Mouse (Mus musculus): ENCODE data around the gene Pax3. TPM values are rescaled to one million over a fixed set of nuclear protein-coding genes. Genes with fewer than 3 reads are reported as not detected.

Gene Pax3
- polyA plus RNA-seq, 1 experiment from 2014 or later, result 37.5 TPM

DNA sequence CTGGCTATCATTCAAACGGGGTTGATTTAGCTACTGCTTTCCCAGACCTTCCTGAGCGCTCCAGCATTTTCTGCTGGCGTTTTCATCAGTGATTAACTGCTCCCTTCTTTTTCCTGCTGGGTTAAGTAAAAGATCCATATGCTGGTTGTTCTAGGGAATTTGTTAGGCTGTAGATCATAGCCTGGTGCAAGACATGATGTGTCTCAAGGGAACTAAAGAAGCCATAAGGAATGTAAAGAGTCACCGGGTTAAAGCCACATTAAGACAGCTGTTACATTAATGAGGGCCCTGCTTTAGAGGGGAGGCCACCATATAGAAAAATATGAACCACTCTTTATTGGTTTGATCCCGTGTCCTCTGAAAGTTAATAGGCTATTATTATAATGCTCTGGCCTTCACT, 67.7 kb downstream of the Pax3 start:
- H3K9ac ChIP-seq, result no peak overlapping the region
- no peak for ATAC-seq (ENCODE audit: insufficient number of reproducible peaks, insufficient read depth, low FRiP score, low TSS enrichment)
- H3K9me3 ChIP-seq, result no peaks in the 10 kb centered on the region
- 36% methylated on average over 5 of the region's 5 CpGs for WGBS
- H3K27ac ChIP-seq, result no peak overlapping the region
- no peak overlapping the region for H3K4me2 ChIP-seq (replicated peaks)
- no peak overlapping the region for H3K4me3 ChIP-seq
- H3K4me1 ChIP-seq, result no peaks in the 10 kb centered on the region
- 0 out of 2 replicates have a peak, but pooled peaks cover 17% of the 10 kb centered on the region for H3K27me3 ChIP-seq
- no peaks in the 10 kb centered on the region for H3K36me3 ChIP-seq

GRCm38 (mm10) chr1:78119899-78120560, 76.9 kb downstream of the Pax3 start:
- no peaks in the 10 kb centered on the region; the same call in 1 of the 2 replicates for H3K27me3 ChIP-seq
- H3K4me2 ChIP-seq (replicated peaks), result no peak overlapping the region
- no peaks in the 10 kb centered on the region for H3K9me3 ChIP-seq
- no peak overlapping the region for H3K27ac ChIP-seq
- H3K36me3 ChIP-seq, result no peaks in the 10 kb centered on the region
- no peak overlapping the region for H3K4me3 ChIP-seq
- 25% methylated on average over 10 of the region's 10 CpGs for WGBS
- peaks cover 8% of the 10 kb centered on the region; the same call in 1 of the 2 replicates for H3K4me1 ChIP-seq
- no peak overlapping the region for H3K9ac ChIP-seq
- no peak for ATAC-seq (ENCODE audit: insufficient number of reproducible peaks, insufficient read depth, low FRiP score, low TSS enrichment)

DNA sequence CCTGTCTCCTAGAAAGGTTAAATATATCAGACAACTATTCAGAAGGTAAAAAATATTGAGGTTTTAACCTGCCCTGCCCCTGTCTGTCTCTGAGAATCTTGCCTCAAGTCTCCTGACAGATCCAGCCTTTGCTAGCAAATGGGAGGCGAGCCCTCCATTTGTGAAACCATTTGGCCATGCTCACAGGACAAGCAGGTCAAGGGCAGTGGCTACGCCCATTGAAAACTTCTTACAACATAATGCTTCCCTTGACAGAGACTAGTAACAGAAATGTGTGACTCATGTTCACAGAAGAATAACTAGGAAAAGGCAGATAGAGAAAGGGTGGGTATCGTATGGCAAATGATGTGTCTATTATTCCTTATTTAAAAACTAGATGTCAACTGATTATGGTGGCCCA, 80.9 kb downstream of the Pax3 start:
- peaks cover 5% of the 10 kb centered on the region; the same call in 1 of the 2 replicates for H3K4me1 ChIP-seq
- H3K4me2 ChIP-seq (replicated peaks), result no peak overlapping the region
- 86% methylated on average over 3 of the region's 3 CpGs for WGBS
- ATAC-seq (ENCODE audit: insufficient number of reproducible peaks, insufficient read depth, low FRiP score, low TSS enrichment), result no peak
- no peaks in the 10 kb centered on the region for H3K27me3 ChIP-seq
- H3K4me3 ChIP-seq, result no peak overlapping the region
- no peaks in the 10 kb centered on the region for H3K36me3 ChIP-seq
- no peak overlapping the region for H3K9ac ChIP-seq
- H3K27ac ChIP-seq, result no peak overlapping the region
- no peaks in the 10 kb centered on the region for H3K9me3 ChIP-seq

DNA sequence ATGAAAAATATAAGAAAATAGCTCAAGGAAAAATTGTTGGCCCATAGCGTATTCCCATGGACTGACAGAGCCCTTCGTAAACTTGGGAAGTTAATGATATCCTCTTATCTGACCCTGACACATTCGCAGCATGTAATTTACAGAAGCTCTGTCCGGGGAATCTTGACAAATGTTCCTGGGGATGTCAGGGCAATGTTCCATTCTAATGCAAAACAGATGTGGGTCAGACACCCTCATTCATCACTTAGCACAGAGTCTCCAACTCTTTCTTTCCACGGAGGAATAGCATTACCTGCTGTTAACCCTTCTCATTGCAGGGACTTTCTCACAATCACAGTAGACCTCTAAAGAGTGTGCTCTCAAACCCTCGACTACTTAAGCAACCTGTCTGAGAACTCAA, 86.6 kb downstream of the Pax3 start:
- WGBS, result 15% methylated on average over 6 of the region's 6 CpGs
- Histone ChIP-seq H3K36me3 (no peaks in the 10 kb centered on the region), H3K9me3 (no peaks in the 10 kb centered on the region), H3K27ac (no peak overlapping the region), H3K27me3 (peaks cover 10% of the 10 kb centered on the region; the same call in 1 of the 2 replicates), H3K4me3 (no peak overlapping the region), H3K9ac (no peak overlapping the region), H3K4me1 (peaks cover 6% of the 10 kb centered on the region), H3K4me2 (replicated peaks) (no peak overlapping the region)
- ATAC-seq (ENCODE audit: insufficient number of reproducible peaks, insufficient read depth, low FRiP score, low TSS enrichment), result no peak

DNA sequence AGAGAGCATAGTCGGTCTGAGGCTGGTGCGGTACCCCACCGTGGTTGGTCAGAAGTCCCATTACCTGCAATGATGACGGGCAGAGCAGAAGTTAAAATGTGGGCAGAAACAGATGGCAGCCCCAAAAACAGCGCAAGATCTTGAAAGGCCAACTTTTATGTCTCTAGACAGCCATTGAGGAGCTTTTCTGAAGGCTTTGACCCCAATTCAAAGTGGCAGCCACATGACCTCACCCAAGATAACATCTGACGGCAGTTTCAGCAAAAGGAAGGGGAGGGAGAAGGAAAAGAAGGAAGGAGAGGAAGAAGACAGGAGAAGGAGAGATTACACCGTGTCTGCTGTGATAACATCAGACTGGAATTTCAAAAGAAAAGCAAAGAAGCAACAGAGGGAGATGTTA, 93.4 kb downstream of the Pax3 start:
- H3K27ac ChIP-seq, result no peak overlapping the region
- no peak for ATAC-seq (ENCODE audit: insufficient number of reproducible peaks, insufficient read depth, low FRiP score, low TSS enrichment)
- H3K9ac ChIP-seq, result no peak overlapping the region
- H3K9me3 ChIP-seq, result no peaks in the 10 kb centered on the region
- no peak overlapping the region for H3K4me3 ChIP-seq
- H3K27me3 ChIP-seq, result peaks cover 4% of the 10 kb centered on the region; the same call in 1 of the 2 replicates
- 49% methylated on average over 7 of the region's 7 CpGs for WGBS
- H3K4me2 ChIP-seq (replicated peaks), result no peak overlapping the region
- peaks cover 10% of the 10 kb centered on the region; the same call in 1 of the 2 replicates for H3K4me1 ChIP-seq
- H3K36me3 ChIP-seq, result no peaks in the 10 kb centered on the region

DNA sequence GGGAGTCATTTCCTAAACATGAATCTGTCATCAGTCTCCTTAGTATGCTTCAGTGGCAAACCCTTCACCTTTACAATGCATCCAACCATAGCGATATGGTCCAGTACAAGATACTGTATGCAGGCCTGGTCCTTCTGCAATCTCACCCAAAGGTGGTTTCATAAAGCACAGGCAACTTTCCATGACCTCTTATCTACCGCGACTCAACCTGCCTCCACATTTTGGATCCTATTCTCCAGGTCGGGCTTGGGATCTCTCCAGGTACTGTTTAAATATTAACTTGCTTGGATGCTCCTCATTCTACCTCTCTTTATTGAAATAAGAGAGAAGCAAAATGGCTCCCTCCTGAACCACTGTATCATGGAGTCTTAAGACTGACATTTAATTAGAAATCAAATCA, 103.3 kb downstream of the Pax3 start:
- H3K4me1 ChIP-seq, result no peaks in the 10 kb centered on the region
- no peaks in the 10 kb centered on the region for H3K36me3 ChIP-seq
- no peak overlapping the region for H3K27ac ChIP-seq
- 95% methylated on average over 4 of the region's 4 CpGs for WGBS
- H3K9me3 ChIP-seq, result no peaks in the 10 kb centered on the region
- no peak overlapping the region for H3K4me2 ChIP-seq (replicated peaks)
- H3K27me3 ChIP-seq, result no peaks in the 10 kb centered on the region
- ATAC-seq (ENCODE audit: insufficient number of reproducible peaks, insufficient read depth, low FRiP score, low TSS enrichment), result no peak
- H3K4me3 ChIP-seq, result no peak overlapping the region
- H3K9ac ChIP-seq, result no peak overlapping the region

GRCm38 (mm10) chr1:78088646-78089045, 108.3 kb downstream of the Pax3 start:
- no peak overlapping the region for H3K27ac ChIP-seq
- H3K9me3 ChIP-seq, result no peaks in the 10 kb centered on the region
- no peak overlapping the region for H3K9ac ChIP-seq
- ATAC-seq (ENCODE audit: insufficient number of reproducible peaks, insufficient read depth, low FRiP score, low TSS enrichment), result no peak
- no peaks in the 10 kb centered on the region for H3K27me3 ChIP-seq
- no peaks in the 10 kb centered on the region for H3K4me1 ChIP-seq
- no peak overlapping the region for H3K4me3 ChIP-seq
- no peak overlapping the region for H3K4me2 ChIP-seq (replicated peaks)
- H3K36me3 ChIP-seq, result no peaks in the 10 kb centered on the region
- 78% methylated on average over 2 of the region's 2 CpGs for WGBS

DNA sequence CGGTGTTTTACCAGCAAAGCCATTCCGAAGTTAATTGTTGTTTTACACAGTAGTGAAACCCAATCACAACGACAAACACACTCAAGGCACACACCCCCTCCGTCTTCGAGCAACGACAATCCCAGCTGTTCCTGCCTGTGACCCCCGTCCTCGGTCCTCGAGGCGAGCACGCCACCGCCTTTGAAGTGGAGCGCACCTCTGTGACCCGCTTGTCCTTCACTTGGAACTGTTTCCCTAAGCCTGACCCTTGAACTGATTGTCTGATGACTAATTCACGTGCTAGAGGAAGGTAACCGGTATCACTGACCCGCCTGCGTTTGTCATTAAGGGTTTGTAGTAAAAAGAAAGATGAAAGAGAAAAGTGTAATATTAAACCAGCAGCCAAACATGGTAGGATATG, 115.2 kb downstream of the Pax3 start:
- Histone ChIP-seq H3K27me3 (no peaks in the 10 kb centered on the region), H3K9ac (no peak overlapping the region), H3K9me3 (no peaks in the 10 kb centered on the region), H3K4me2 (replicated peaks) (peak overlapping the region; percentile 24; the same call in 1 of the 2 replicates), H3K4me1 (peaks cover 6% of the 10 kb centered on the region; the same call in 1 of the 2 replicates), H3K36me3 (no peaks in the 10 kb centered on the region), H3K27ac (no peak overlapping the region), H3K4me3 (no peak overlapping the region)
- WGBS, result 17% methylated on average over 18 of the region's 18 CpGs
- no peak for ATAC-seq (ENCODE audit: insufficient number of reproducible peaks, insufficient read depth, low FRiP score, low TSS enrichment)

DNA sequence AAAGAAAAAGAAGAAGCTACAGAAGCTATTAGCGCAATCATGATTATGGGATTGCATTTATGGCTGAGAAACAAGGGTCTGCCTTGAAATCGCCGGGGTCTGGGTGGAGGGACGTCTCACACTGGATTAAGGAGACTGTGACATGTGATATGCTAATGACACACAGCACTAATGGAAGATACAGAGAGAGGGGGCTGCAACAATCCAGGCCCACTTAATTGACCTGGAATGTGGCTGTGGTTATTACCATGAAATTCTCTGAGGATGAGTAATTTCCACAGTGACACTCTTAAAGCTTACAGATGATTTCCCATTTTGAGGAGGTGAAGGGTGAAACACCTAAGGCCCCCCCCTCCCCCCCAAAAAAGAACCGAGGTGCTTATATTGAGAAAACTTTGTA, 136.1 kb downstream of the Pax3 start:
- Histone ChIP-seq H3K9me3 (no peaks in the 10 kb centered on the region), H3K4me2 (replicated peaks) (no peak overlapping the region), H3K9ac (no peak overlapping the region), H3K27me3 (no peaks in the 10 kb centered on the region), H3K36me3 (no peaks in the 10 kb centered on the region), H3K4me3 (no peak overlapping the region), H3K4me1 (peaks cover 5% of the 10 kb centered on the region; the same call in 1 of the 2 replicates), H3K27ac (no peak overlapping the region)
- 23% methylated on average over 5 of the region's 5 CpGs for WGBS
- ATAC-seq (ENCODE audit: insufficient number of reproducible peaks, insufficient read depth, low FRiP score, low TSS enrichment), result no peak

GRCm38 (mm10) chr1:78057939-78058338, 139.0 kb downstream of the Pax3 start:
- ATAC-seq (ENCODE audit: insufficient number of reproducible peaks, insufficient read depth, low FRiP score, low TSS enrichment), result no peak
- 46% methylated on average over 4 of the region's 4 CpGs for WGBS
- H3K9ac ChIP-seq, result no peak overlapping the region
- H3K36me3 ChIP-seq, result no peaks in the 10 kb centered on the region
- H3K4me2 ChIP-seq (replicated peaks), result no peak overlapping the region
- H3K4me1 ChIP-seq, result peaks cover 5% of the 10 kb centered on the region; the same call in 1 of the 2 replicates
- no peaks in the 10 kb centered on the region for H3K27me3 ChIP-seq
- H3K9me3 ChIP-seq, result no peaks in the 10 kb centered on the region
- H3K27ac ChIP-seq, result no peak overlapping the region
- H3K4me3 ChIP-seq, result no peak overlapping the region

DNA sequence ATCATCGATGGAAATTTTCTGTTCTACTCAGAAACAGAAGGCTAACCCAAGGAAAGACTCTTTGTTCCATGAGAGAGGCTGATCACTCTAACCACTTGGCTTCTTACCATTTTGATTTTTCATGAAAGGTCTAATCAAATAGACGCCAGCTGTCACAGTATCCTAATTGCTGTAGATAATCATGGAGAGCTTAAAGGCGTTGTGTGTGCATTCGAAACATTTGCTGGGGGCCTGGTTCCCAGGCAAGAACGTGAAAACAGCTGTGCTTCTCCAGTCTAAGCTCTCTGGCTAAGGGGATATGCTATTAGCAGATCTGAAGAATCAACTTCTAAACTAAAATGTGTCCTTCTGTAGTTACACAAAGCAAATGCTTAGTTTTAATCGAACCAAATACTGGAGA, 143.3 kb downstream of the Pax3 start:
- Histone ChIP-seq H3K4me1 (peaks cover 10% of the 10 kb centered on the region; the same call in 1 of the 2 replicates), H3K9ac (no peak overlapping the region), H3K27me3 (no peaks in the 10 kb centered on the region), H3K27ac (no peak overlapping the region), H3K4me2 (replicated peaks) (no peak overlapping the region), H3K9me3 (no peaks in the 10 kb centered on the region), H3K4me3 (no peak overlapping the region), H3K36me3 (no peaks in the 10 kb centered on the region)
- no peak for ATAC-seq (ENCODE audit: insufficient number of reproducible peaks, insufficient read depth, low FRiP score, low TSS enrichment)
- 63% methylated on average over 6 of the region's 6 CpGs for WGBS

Measured in embryonic facial prominence, embryonic 12.5 days (tissue).